Mouse (Mus musculus): Measurements from ENCODE around the gene Slc25a11. TPM values are rescaled to one million over a fixed set of nuclear protein-coding genes. Genes with fewer than 3 reads are reported as not detected.
A peak's percentile ranks its signal among the peaks of the same experiment; 100 is the strongest.

The Slc25a11 gene
- total and polyA plus RNA-seq, 2 experiments from 2014 or later = 140 to 160 TPM

- no peak for DNase-seq (ENCODE audit: low spot score)
- peaks cover 33% of the 10 kb centered on the region for H3K36me3 ChIP-seq (ENCODE audit: insufficient read depth, low read length)
- no peaks in the 10 kb centered on the region for H3K9me3 ChIP-seq (ENCODE audit: low read length)
- ATAC-seq (ENCODE audit: low FRiP score) = no peak
- H3K27me3 ChIP-seq (ENCODE audit: insufficient read depth, low read length) = no peaks in the 10 kb centered on the region
- 0 out of 2 replicates have a peak, but pooled peaks have one; percentile 3 for TF ChIP-seq CTCF (IDR thresholded peaks at IDR 0.05)
- WGBS = 94% methylated on average over 9 of the region's 9 CpGs
- no peak overlapping the region for H3K9ac ChIP-seq (replicated peaks; ENCODE audit: low read length, poor library complexity, severe bottlenecking)
- H3K27ac ChIP-seq (ENCODE audit: low read depth, low read length) = no peak overlapping the region
- H3K4me3 ChIP-seq (ENCODE audit: low read depth, low read length) = no peak overlapping the region
- no peaks in the 10 kb centered on the region for H3K4me1 ChIP-seq (ENCODE audit: insufficient read depth, low read length)
- H3K4me2 ChIP-seq (ENCODE audit: low read depth, low read length, poor library complexity, severe bottlenecking) = no peak overlapping the region
Measured at GRCm38 (mm10) chr11:70664741-70665140, 17.5 kb upstream of the Slc25a11 start.

GRCm38 (mm10) chr11:70663957-70664356, 16.7 kb upstream of the Slc25a11 start:
- WGBS = 88% methylated on average over 6 of the region's 6 CpGs
- Histone ChIP-seq H3K4me3 (ENCODE audit: low read depth, low read length) (no peak overlapping the region), H3K36me3 (ENCODE audit: insufficient read depth, low read length) (peaks cover 33% of the 10 kb centered on the region), H3K27ac (ENCODE audit: low read depth, low read length) (no peak overlapping the region), H3K9ac (replicated peaks; ENCODE audit: low read length, poor library complexity, severe bottlenecking) (no peak overlapping the region), H3K9me3 (ENCODE audit: low read length) (no peaks in the 10 kb centered on the region), H3K27me3 (ENCODE audit: insufficient read depth, low read length) (no peaks in the 10 kb centered on the region), H3K4me1 (ENCODE audit: insufficient read depth, low read length) (no peaks in the 10 kb centered on the region), H3K4me2 (ENCODE audit: low read depth, low read length, poor library complexity, severe bottlenecking) (no peak overlapping the region)
- DNase-seq (ENCODE audit: low spot score) (no peak), ATAC-seq (ENCODE audit: low FRiP score) (no peak)
- no peak for TF ChIP-seq CTCF (IDR thresholded peaks at IDR 0.05)

DNA sequence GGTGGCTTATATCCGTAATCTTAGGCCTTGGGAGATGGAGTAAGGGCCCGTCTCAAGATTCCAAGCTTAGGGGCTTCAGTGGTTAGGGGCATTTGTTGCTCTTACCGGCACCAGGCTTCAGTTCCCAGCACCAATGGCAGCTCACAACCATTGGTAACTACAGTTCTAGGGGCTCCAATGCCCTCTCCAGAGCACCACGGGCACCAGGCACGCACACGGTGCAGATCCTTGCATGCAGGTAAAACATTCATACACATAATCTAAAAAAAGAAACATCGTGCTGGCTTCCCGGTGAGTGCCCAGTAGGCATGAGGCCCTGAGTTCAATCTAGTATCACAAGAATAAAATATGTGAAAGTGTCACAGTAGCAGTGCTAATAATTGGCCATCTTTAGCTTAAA, 15.8 kb upstream of the Slc25a11 start:
- no peak for DNase-seq (ENCODE audit: low spot score)
- H3K9me3 ChIP-seq (ENCODE audit: low read length) = no peaks in the 10 kb centered on the region
- no peak for TF ChIP-seq CTCF (IDR thresholded peaks at IDR 0.05)
- no peak overlapping the region for H3K4me3 ChIP-seq (ENCODE audit: low read depth, low read length)
- H3K9ac ChIP-seq (replicated peaks; ENCODE audit: low read length, poor library complexity, severe bottlenecking) = no peak overlapping the region
- no peak overlapping the region for H3K4me2 ChIP-seq (ENCODE audit: low read depth, low read length, poor library complexity, severe bottlenecking)
- no peaks in the 10 kb centered on the region for H3K4me1 ChIP-seq (ENCODE audit: insufficient read depth, low read length)
- H3K36me3 ChIP-seq (ENCODE audit: insufficient read depth, low read length) = peaks cover 33% of the 10 kb centered on the region
- no peaks in the 10 kb centered on the region for H3K27me3 ChIP-seq (ENCODE audit: insufficient read depth, low read length)
- no peak overlapping the region for H3K27ac ChIP-seq (ENCODE audit: low read depth, low read length)
- ATAC-seq (ENCODE audit: low FRiP score) = no peak
- 87% methylated on average over 8 of the region's 8 CpGs for WGBS

GRCm38 (mm10) chr11:70660571-70660970, 13.3 kb upstream of the Slc25a11 start:
- DNase-seq (ENCODE audit: low spot score) (no peak), ATAC-seq (ENCODE audit: low FRiP score) (no peak)
- 88% methylated on average over 8 of the region's 8 CpGs for WGBS
- Histone ChIP-seq H3K9me3 (ENCODE audit: low read length) (no peaks in the 10 kb centered on the region), H3K9ac (replicated peaks; ENCODE audit: low read length, poor library complexity, severe bottlenecking) (no peak overlapping the region), H3K36me3 (ENCODE audit: insufficient read depth, low read length) (peaks cover 30% of the 10 kb centered on the region), H3K27me3 (ENCODE audit: insufficient read depth, low read length) (no peaks in the 10 kb centered on the region), H3K27ac (ENCODE audit: low read depth, low read length) (no peak overlapping the region), H3K4me1 (ENCODE audit: insufficient read depth, low read length) (peaks cover 5% of the 10 kb centered on the region; the same call in 1 of the 2 replicates), H3K4me3 (ENCODE audit: low read depth, low read length) (no peak overlapping the region), H3K4me2 (ENCODE audit: low read depth, low read length, poor library complexity, severe bottlenecking) (no peak overlapping the region)
- TF ChIP-seq CTCF (IDR thresholded peaks at IDR 0.05) = no peak

GRCm38 (mm10) chr11:70658942-70659341, 11.7 kb upstream of the Slc25a11 start:
- WGBS = 80% methylated on average over 8 of the region's 8 CpGs
- peaks cover 5% of the 10 kb centered on the region; the same call in 1 of the 2 replicates for H3K4me1 ChIP-seq (ENCODE audit: insufficient read depth, low read length)
- no peak for TF ChIP-seq CTCF (IDR thresholded peaks at IDR 0.05)
- no peak overlapping the region for H3K4me2 ChIP-seq (ENCODE audit: low read depth, low read length, poor library complexity, severe bottlenecking)
- no peak for DNase-seq (ENCODE audit: low spot score)
- H3K4me3 ChIP-seq (ENCODE audit: low read depth, low read length) = no peak overlapping the region
- no peaks in the 10 kb centered on the region for H3K27me3 ChIP-seq (ENCODE audit: insufficient read depth, low read length)
- H3K27ac ChIP-seq (ENCODE audit: low read depth, low read length) = no peak overlapping the region
- no peak overlapping the region for H3K9ac ChIP-seq (replicated peaks; ENCODE audit: low read length, poor library complexity, severe bottlenecking)
- ATAC-seq (ENCODE audit: low FRiP score) = no peak
- H3K36me3 ChIP-seq (ENCODE audit: insufficient read depth, low read length) = peaks cover 16% of the 10 kb centered on the region
- no peaks in the 10 kb centered on the region for H3K9me3 ChIP-seq (ENCODE audit: low read length)

DNA sequence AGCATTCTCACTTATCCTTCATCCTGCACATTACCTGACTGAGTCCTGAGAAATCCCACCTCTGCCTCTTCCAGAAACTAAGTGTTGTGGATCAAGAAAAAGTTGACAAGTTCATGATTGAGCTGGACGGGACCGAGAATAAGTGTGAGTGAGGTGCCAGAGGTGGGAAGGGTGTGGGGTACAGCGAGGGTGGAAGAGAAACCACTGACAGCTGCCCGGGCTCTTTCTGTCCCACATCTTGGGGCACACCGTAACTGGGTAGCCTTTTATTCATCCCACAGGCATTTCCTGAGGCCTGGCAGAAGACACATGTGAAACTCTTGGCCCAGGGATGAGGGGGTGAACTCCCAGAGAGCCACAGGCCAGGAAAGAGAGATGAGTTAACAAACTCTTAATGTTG, 11.2 kb upstream of the Slc25a11 start:
- Histone ChIP-seq H3K4me2 (ENCODE audit: low read depth, low read length, poor library complexity, severe bottlenecking) (no peak overlapping the region), H3K9ac (replicated peaks; ENCODE audit: low read length, poor library complexity, severe bottlenecking) (no peak overlapping the region), H3K27ac (ENCODE audit: low read depth, low read length) (no peak overlapping the region), H3K36me3 (ENCODE audit: insufficient read depth, low read length) (peaks cover 13% of the 10 kb centered on the region), H3K9me3 (ENCODE audit: low read length) (no peaks in the 10 kb centered on the region), H3K27me3 (ENCODE audit: insufficient read depth, low read length) (no peaks in the 10 kb centered on the region), H3K4me3 (ENCODE audit: low read depth, low read length) (no peak overlapping the region), H3K4me1 (ENCODE audit: insufficient read depth, low read length) (peaks cover 5% of the 10 kb centered on the region; the same call in 1 of the 2 replicates)
- WGBS = 92% methylated on average over 5 of the region's 5 CpGs
- no peak for TF ChIP-seq CTCF (IDR thresholded peaks at IDR 0.05)
- no peak for ATAC-seq (ENCODE audit: low FRiP score)
- no peak for DNase-seq (ENCODE audit: low spot score)
